Mouse (Mus musculus): ENCODE measurements at regions not wholly inside any gene's neighbourhood (a gene's known extent, or its start where the extent isn't known, plus 50 kb on each side); places are given as distances from the start of the nearest gene placed in this dataset.

- Histone ChIP-seq H3K4me1 (ENCODE audit: control insufficient read depth in 2 of 2, insufficient read depth in 2 of 2, low read length in 2 of 2) (no peaks in the 10 kb centered on the region), H3K27ac (replicated peaks in 1 of 2; ENCODE audit: control insufficient read depth in 1 of 2, insufficient read depth in 1 of 2, low read depth in 2 of 2, low read length in 2 of 2) (no peak overlapping the region), H3K27me3 (ENCODE audit: control insufficient read depth, insufficient read depth, low read length) (no peaks in the 10 kb centered on the region), H3K4me3 (ENCODE audit: control insufficient read depth in 1 of 2, insufficient read depth in 1 of 2, low read depth in 1 of 2, low read length in 2 of 2) (no peak overlapping the region), H3K4me2 (ENCODE audit: low read length) (no peak overlapping the region), H3K9me3 (ENCODE audit: control insufficient read depth, low read length) (no peaks in the 10 kb centered on the region), H3K36me3 (ENCODE audit: control insufficient read depth, insufficient read depth, low read length) (no peaks in the 10 kb centered on the region), H3K9ac (ENCODE audit: low read length) (no peak overlapping the region)
- ATAC-seq (ENCODE audit: insufficient number of reproducible peaks, insufficient read depth, low FRiP score, low read depth) = no peak
- WGBS = 67% methylated on average over 5 of the region's 5 CpGs
These were observed 71.6 kb upstream of the Sfrp2 start for GRCm38 (mm10) chr3:83694505-83694904.

- 90% methylated on average over 3 of the region's 3 CpGs for WGBS
- Histone ChIP-seq H3K36me3 (ENCODE audit: control insufficient read depth, insufficient read depth, low read length) (no peaks in the 10 kb centered on the region), H3K9ac (ENCODE audit: low read length) (no peak overlapping the region), H3K4me1 (ENCODE audit: control insufficient read depth in 2 of 2, insufficient read depth in 2 of 2, low read length in 2 of 2) (no peaks in the 10 kb centered on the region), H3K27me3 (ENCODE audit: control insufficient read depth, insufficient read depth, low read length) (no peaks in the 10 kb centered on the region), H3K4me3 (ENCODE audit: control insufficient read depth in 1 of 2, insufficient read depth in 1 of 2, low read depth in 1 of 2, low read length in 2 of 2) (no peak overlapping the region), H3K4me2 (ENCODE audit: low read length) (no peak overlapping the region), H3K9me3 (ENCODE audit: control insufficient read depth, low read length) (no peaks in the 10 kb centered on the region), H3K27ac (replicated peaks in 1 of 2; ENCODE audit: control insufficient read depth in 1 of 2, insufficient read depth in 1 of 2, low read depth in 2 of 2, low read length in 2 of 2) (no peak overlapping the region)
- ATAC-seq (ENCODE audit: insufficient number of reproducible peaks, insufficient read depth, low FRiP score, low read depth) = no peak
These were observed 66.4 kb upstream of the Sfrp2 start for GRCm38 (mm10) chr3:83699751-83700150.

- H3K4me3 ChIP-seq (ENCODE audit: control insufficient read depth in 1 of 2, insufficient read depth in 1 of 2, low read depth in 1 of 2, low read length in 2 of 2) = no peak overlapping the region
- H3K27me3 ChIP-seq (ENCODE audit: control insufficient read depth, insufficient read depth, low read length) = no peaks in the 10 kb centered on the region
- H3K4me2 ChIP-seq (ENCODE audit: low read length) = no peak overlapping the region
- H3K9me3 ChIP-seq (ENCODE audit: control insufficient read depth, low read length) = no peaks in the 10 kb centered on the region
- no peaks in the 10 kb centered on the region for H3K36me3 ChIP-seq (ENCODE audit: control insufficient read depth, insufficient read depth, low read length)
- no peak overlapping the region for H3K27ac ChIP-seq (replicated peaks in 1 of 2; ENCODE audit: control insufficient read depth in 1 of 2, insufficient read depth in 1 of 2, low read depth in 2 of 2, low read length in 2 of 2)
- ATAC-seq (ENCODE audit: insufficient number of reproducible peaks, insufficient read depth, low FRiP score, low read depth) = no peak
- WGBS = 62% methylated on average over 1 of the region's 1 CpGs
- no peaks in the 10 kb centered on the region for H3K4me1 ChIP-seq (ENCODE audit: control insufficient read depth in 2 of 2, insufficient read depth in 2 of 2, low read length in 2 of 2)
- no peak overlapping the region for H3K9ac ChIP-seq (ENCODE audit: low read length)
These were observed 65.0 kb upstream of the Sfrp2 start for GRCm38 (mm10) chr3:83701075-83701474.

- no peaks in the 10 kb centered on the region for H3K27me3 ChIP-seq (ENCODE audit: control insufficient read depth, insufficient read depth, low read length)
- no peaks in the 10 kb centered on the region; a peak in 1 of 4 replicates for H3K4me1 ChIP-seq (ENCODE audit: control insufficient read depth in 2 of 2, insufficient read depth in 2 of 2, low read length in 2 of 2)
- no peaks in the 10 kb centered on the region for H3K36me3 ChIP-seq (ENCODE audit: control insufficient read depth, insufficient read depth, low read length)
- H3K27ac ChIP-seq (replicated peaks in 1 of 2; ENCODE audit: control insufficient read depth in 1 of 2, insufficient read depth in 1 of 2, low read depth in 2 of 2, low read length in 2 of 2) = no peak overlapping the region
- 71% methylated on average over 11 of the region's 11 CpGs for whole genome bisulfite sequencing
- H3K4me2 ChIP-seq (ENCODE audit: low read length) = no peak overlapping the region
- H3K9me3 ChIP-seq (ENCODE audit: control insufficient read depth, low read length) = no peaks in the 10 kb centered on the region
- H3K4me3 ChIP-seq (ENCODE audit: control insufficient read depth in 1 of 2, insufficient read depth in 1 of 2, low read depth in 1 of 2, low read length in 2 of 2) = no peak overlapping the region
- ATAC-seq (ENCODE audit: insufficient number of reproducible peaks, insufficient read depth, low FRiP score, low read depth) = no peak
- H3K9ac ChIP-seq (ENCODE audit: low read length) = no peak overlapping the region
These were observed 61.6 kb upstream of the Sfrp2 start for GRCm38 (mm10) chr3:83704559-83704958.

GRCm38 (mm10) chr3:83705253-83705652 is 60.9 kb upstream of the Sfrp2 start:
- H3K9ac ChIP-seq (ENCODE audit: low read length) = no peak overlapping the region
- 87% methylated on average over 6 of the region's 6 CpGs for WGBS
- no peak overlapping the region for H3K4me2 ChIP-seq (ENCODE audit: low read length)
- ATAC-seq (ENCODE audit: insufficient number of reproducible peaks, insufficient read depth, low FRiP score, low read depth) = no peak
- H3K27ac ChIP-seq (replicated peaks in 1 of 2; ENCODE audit: control insufficient read depth in 1 of 2, insufficient read depth in 1 of 2, low read depth in 2 of 2, low read length in 2 of 2) = no peak overlapping the region
- no peaks in the 10 kb centered on the region for H3K27me3 ChIP-seq (ENCODE audit: control insufficient read depth, insufficient read depth, low read length)
- no peaks in the 10 kb centered on the region for H3K9me3 ChIP-seq (ENCODE audit: control insufficient read depth, low read length)
- no peaks in the 10 kb centered on the region for H3K36me3 ChIP-seq (ENCODE audit: control insufficient read depth, insufficient read depth, low read length)
- no peak overlapping the region for H3K4me3 ChIP-seq (ENCODE audit: control insufficient read depth in 1 of 2, insufficient read depth in 1 of 2, low read depth in 1 of 2, low read length in 2 of 2)
- no peaks in the 10 kb centered on the region; a peak in 1 of 4 replicates for H3K4me1 ChIP-seq (ENCODE audit: control insufficient read depth in 2 of 2, insufficient read depth in 2 of 2, low read length in 2 of 2)

- 62% methylated on average over 13 of the region's 13 CpGs for WGBS
- H3K27ac ChIP-seq (replicated peaks in 1 of 2; ENCODE audit: control insufficient read depth in 1 of 2, insufficient read depth in 1 of 2, low read depth in 2 of 2, low read length in 2 of 2) = no peak overlapping the region
These were observed 59.4 kb upstream of the Sfrp2 start for GRCm38 (mm10) chr3:83706531-83707243.

GRCm38 (mm10) chr3:83707278-83707677 is 58.8 kb upstream of the Sfrp2 start:
- peaks cover 0 to 6% of the 10 kb centered on the region in 2 experiments; a peak in 2 of 4 replicates for H3K4me1 ChIP-seq (ENCODE audit: control insufficient read depth in 2 of 2, insufficient read depth in 2 of 2, low read length in 2 of 2)
- no peak overlapping the region for H3K27ac ChIP-seq (replicated peaks in 1 of 2; ENCODE audit: control insufficient read depth in 1 of 2, insufficient read depth in 1 of 2, low read depth in 2 of 2, low read length in 2 of 2)
- no peak overlapping the region for H3K4me3 ChIP-seq (ENCODE audit: control insufficient read depth in 1 of 2, insufficient read depth in 1 of 2, low read depth in 1 of 2, low read length in 2 of 2)
- no peaks in the 10 kb centered on the region for H3K9me3 ChIP-seq (ENCODE audit: control insufficient read depth, low read length)
- no peaks in the 10 kb centered on the region for H3K27me3 ChIP-seq (ENCODE audit: control insufficient read depth, insufficient read depth, low read length)
- no peak for ATAC-seq (ENCODE audit: insufficient number of reproducible peaks, insufficient read depth, low FRiP score, low read depth)
- 76% methylated on average over 7 of the region's 7 CpGs for WGBS
- H3K9ac ChIP-seq (ENCODE audit: low read length) = no peak overlapping the region
- H3K36me3 ChIP-seq (ENCODE audit: control insufficient read depth, insufficient read depth, low read length) = no peaks in the 10 kb centered on the region
- no peak overlapping the region for H3K4me2 ChIP-seq (ENCODE audit: low read length)

More at GRCm38 (mm10) chr3:83706531-83707243, 59.4 kb upstream of the Sfrp2 start:
- Histone ChIP-seq H3K9ac (ENCODE audit: low read length) (no peak overlapping the region), H3K27me3 (ENCODE audit: control insufficient read depth, insufficient read depth, low read length) (no peaks in the 10 kb centered on the region), H3K36me3 (ENCODE audit: control insufficient read depth, insufficient read depth, low read length) (no peaks in the 10 kb centered on the region), H3K4me1 (ENCODE audit: control insufficient read depth in 2 of 2, insufficient read depth in 2 of 2, low read length in 2 of 2) (peaks cover 0 to 6% of the 10 kb centered on the region in 2 experiments; a peak in 2 of 4 replicates), H3K4me2 (ENCODE audit: low read length) (no peak overlapping the region), H3K4me3 (ENCODE audit: control insufficient read depth in 1 of 2, insufficient read depth in 1 of 2, low read depth in 1 of 2, low read length in 2 of 2) (no peak overlapping the region), H3K9me3 (ENCODE audit: control insufficient read depth, low read length) (no peaks in the 10 kb centered on the region)
- no peak for ATAC-seq (ENCODE audit: insufficient number of reproducible peaks, insufficient read depth, low FRiP score, low read depth)

GRCm38 (mm10) chr3:83708973-83709372 is 57.1 kb upstream of the Sfrp2 start:
- ATAC-seq (ENCODE audit: insufficient number of reproducible peaks, insufficient read depth, low FRiP score, low read depth) = no peak
- H3K27ac ChIP-seq (replicated peaks in 1 of 2; ENCODE audit: control insufficient read depth in 1 of 2, insufficient read depth in 1 of 2, low read depth in 2 of 2, low read length in 2 of 2) = no peak overlapping the region
- 71% methylated on average over 4 of the region's 4 CpGs for whole genome bisulfite sequencing

More at GRCm38 (mm10) chr3:83708973-83709372, 57.1 kb upstream of the Sfrp2 start:
- H3K4me3 ChIP-seq (ENCODE audit: control insufficient read depth in 1 of 2, insufficient read depth in 1 of 2, low read depth in 1 of 2, low read length in 2 of 2) = no peak overlapping the region
- H3K4me1 ChIP-seq (ENCODE audit: control insufficient read depth in 2 of 2, insufficient read depth in 2 of 2, low read length in 2 of 2) = peaks cover 0 to 6% of the 10 kb centered on the region in 2 experiments; a peak in 2 of 4 replicates
- no peaks in the 10 kb centered on the region for H3K9me3 ChIP-seq (ENCODE audit: control insufficient read depth, low read length)
- H3K27me3 ChIP-seq (ENCODE audit: control insufficient read depth, insufficient read depth, low read length) = no peaks in the 10 kb centered on the region
- H3K4me2 ChIP-seq (ENCODE audit: low read length) = no peak overlapping the region
- H3K9ac ChIP-seq (ENCODE audit: low read length) = no peak overlapping the region
- H3K36me3 ChIP-seq (ENCODE audit: control insufficient read depth, insufficient read depth, low read length) = no peaks in the 10 kb centered on the region

Data from heart, embryonic 14.5 days (tissue).